Mouse (Mus musculus): ENCODE measurements around the gene Fgr.

Fgr gene

DNA sequence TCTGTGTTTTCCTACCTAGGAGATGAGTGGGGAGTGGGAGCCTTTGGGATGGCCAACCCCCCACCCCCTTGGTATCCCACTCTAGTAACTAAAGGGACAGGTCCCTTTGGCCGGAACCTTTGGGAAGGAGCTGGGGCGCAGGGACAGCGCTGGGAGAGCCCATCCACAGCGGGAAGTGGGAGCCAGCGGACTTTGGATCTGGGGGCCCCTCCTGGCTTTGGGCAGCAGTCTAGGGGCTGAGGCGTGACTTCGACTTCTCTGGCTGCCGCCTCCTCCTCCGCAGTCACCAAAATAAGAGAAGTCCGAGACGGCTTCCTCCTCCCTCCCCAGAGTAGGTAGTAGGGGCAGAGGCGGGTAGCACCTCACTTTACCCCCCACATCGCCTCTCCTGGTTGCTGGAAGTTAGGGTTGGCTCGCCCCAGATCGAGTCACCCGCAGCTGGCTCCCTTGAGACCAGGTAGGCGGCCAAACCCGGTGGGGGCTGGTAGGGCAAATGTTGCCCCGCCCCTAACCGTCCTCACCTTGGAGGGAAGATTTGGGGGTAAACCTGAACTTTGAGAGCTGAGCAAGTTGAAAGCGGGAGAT lies at the start of gene Fgr:
TSS of gene Fgr (plus strand) at position 282 of the 585 bp plus-strand sequence.
- 34% methylated on average over 21 of the region's 21 CpGs for WGBS

DNA sequence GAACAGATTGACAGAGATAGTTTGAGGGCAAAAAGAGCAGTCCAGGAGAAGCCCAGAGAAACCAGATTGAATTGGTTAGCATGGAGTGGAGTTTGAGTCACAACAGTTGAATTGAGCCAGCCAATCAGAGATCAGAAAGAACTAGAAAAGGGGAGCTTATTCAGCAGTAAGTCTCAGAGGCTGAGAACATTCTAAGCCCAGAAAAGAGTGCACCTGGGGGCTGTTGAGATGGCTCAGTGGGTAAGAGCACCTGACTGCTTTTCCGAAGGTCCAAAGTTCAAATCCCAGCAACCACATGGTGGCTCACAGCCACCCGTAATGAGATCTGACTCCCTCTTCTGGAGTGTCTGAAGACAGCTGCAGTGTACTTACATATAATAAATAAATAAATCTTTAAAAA lies 47.4 kb upstream of the Fgr start:
- 68% methylated on average over 2 of the region's 2 CpGs for WGBS

DNA sequence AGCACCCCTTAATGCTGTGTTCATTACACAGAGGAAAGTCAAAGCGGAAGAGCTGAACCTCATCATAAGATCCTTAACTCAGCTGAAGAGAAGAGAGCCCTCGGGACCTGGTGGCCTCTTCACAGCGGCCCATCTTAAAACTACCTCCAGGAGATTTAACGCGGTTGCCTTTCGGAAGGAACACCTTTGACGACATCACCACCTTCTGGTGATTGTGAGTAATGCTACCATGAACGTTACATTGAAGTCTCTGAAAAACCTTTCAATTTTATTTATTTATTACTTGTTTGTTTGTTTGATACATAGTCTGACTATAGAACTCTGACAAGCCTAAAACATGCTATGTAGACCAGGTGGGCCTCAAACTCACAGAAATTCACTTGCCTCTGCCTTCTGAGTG lies 43.1 kb upstream of the Fgr start:
- WGBS, result 10% methylated on average over 8 of the region's 8 CpGs

DNA sequence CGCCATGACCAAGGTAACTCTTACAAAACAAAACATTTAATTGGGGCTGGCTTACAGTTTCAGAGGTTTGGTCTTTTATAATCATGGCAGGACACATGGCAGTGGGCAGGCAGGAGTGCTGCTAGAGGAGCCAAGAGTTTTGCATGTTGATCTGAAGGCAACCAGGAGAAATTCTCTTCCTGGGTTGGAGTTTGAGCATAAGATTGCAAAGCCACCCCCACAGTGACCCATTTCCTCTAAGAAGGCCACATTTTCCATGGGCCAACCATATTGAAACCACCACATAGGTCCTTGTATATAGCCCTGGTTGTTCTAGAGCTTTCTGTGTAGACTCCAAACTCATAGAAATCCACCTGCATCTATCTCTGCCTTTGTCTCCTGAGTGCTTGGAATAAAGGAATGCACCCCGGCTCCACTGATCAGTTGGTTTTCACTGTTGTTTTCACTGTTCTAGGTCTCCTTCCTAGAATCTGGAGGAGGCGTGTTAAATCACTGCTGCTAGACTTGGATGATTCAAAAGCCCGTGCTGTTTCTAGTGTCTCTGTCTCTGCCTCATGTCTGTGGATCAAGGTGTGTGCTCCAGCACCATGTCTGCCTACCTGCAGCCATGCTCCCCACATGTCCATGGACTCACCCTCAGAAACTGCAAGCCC lies 41.0 kb upstream of the Fgr start:
- WGBS, result 54% methylated on average over 4 of the region's 4 CpGs

DNA sequence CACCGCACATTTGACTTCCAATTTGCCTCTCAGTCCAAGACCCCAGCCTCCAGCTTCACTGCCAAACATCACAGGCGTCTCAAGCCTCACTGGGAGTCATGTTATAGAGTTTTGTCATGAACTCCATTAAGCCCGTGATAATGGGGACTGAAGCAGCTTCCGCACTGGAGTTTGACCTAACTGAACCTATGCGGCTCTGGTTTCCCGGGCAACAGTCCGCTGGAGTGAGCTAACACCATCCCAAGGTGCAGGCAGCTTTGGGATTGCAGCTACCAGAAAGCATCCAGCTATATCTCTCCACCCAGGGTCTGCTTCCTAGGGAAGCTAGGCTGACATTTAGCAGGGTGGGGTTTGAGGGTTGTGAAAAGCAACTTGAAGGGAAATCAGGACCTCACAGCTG lies 39.3 kb upstream of the Fgr start:
- WGBS, result 53% methylated on average over 7 of the region's 7 CpGs

DNA sequence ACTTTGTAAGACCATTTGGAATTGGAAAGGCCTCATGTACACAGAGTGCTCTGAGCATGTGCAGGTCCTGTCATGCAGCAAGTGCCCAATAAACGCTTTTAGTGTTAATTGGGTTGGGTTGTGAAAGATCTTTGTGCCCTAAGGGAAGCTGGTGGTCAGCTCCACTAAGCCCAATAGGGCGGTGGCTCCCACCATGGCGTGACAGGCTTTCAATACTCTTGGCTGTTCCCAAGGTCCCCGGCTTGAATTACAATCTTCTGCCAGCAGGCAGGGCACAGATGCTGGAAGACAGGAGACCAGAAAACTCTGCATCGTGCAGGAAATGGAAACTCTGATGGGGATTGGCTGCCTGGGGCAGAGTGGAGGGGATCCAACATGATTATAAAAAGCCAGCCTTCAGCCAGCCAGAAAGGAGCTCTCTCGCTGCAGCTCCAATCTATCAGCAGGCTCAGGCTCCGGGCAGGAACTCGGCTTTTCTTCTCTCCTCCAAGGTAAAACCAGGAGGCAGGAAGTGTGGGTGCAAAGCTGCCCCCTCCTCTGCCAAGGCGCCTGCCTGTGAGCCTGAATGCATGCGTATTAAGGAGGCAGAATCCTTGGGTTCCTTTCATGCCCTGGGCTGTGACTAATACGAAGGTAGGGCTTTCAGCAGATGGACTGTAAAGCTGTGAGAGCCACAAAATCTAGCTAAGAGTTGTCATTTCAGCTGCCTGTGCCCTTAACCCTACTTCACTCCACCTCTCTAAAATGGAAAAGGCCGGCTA lies 35.5 kb upstream of the Fgr start:
- WGBS, result 18% methylated on average over 12 of the region's 12 CpGs

DNA sequence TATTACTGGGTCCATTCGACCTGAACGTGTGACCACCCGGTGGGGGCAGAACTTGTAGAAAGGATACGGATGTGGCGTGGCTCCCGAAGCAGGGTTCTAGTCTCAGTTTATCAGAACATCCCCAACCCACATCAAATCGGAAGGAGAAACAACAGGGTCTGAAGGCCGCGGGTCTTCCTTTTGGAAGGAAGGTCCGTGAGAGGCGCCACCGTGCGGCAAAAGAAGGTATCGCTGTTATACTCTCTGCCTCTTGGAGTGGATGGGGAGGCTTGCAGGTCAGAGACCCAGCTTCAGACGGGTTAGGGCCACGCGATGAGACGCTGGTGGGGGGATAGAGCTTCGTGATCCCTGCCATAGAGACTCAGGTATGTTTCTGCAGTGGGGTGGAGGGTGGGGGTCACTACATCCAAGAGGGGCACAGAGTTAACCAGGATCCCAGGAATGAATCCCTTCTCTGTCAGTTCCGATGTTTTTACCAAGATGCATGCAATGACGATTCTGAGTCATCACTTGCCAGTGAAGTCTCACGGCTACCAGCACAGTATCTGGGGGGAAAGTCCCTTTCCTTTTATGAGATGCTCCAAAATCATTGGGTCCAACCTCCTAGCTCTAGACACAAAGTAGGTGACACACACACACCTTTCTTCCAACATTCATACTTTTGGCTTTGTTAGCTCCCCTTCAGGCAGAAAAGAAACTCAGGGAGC lies 34.3 kb upstream of the Fgr start:
- 30% methylated on average over 22 of the region's 22 CpGs for WGBS

DNA sequence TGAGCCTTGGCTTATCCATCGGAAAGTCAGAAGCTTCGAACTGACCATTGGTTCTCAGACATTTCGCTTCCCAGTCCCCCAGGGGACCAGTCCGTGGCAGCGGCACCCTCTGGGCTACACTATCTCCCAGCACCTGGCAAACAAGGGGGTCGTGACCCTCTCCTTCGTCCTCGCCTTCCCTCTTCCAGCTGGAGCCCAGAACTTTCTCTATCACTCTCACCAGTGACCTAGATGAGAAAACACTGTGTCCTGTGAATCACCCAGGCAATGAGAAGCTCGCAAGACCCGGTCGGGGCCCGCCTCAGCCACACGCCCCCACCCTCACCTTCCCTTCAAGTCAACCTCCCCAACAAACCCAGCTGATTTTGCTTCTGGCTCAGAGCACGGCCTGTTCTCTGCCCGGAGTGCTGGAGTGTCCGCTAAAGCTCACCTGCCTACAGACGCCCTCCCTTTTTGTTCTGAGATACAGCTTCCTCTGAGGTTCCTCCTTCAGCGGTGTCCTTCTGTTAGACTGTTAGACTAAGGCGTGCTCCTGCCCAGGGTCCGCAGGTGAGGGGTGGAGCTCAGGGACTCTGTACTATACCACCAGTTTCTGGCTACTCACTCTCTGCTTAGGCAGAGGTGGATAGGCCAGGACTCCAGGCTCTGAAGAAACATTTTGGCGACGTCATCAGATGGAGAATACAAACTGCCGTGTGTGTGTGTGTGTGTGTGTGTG lies 32.7 kb upstream of the Fgr start:
- 70% methylated on average over 23 of the region's 23 CpGs for WGBS

DNA sequence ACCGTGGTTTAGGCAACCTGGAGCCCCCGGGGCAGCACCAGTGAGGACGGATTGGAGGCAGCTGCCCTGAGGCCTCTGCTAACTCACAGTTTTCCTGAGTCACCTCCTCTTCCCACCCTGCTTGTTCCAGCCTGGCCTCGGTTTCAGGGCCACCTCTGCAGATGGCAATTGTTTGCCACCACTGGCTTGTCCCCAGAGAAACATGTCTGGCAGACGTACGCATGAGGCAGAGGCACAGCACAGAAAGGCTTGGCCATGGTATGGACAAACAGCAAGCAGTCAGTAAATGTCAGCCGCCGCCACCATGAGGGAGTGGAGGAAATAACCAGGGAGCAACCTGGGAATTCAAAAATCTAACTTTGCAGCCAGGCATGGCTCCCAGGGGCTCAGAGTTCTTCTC lies 30.8 kb upstream of the Fgr start:
- 73% methylated on average over 8 of the region's 8 CpGs for WGBS

DNA sequence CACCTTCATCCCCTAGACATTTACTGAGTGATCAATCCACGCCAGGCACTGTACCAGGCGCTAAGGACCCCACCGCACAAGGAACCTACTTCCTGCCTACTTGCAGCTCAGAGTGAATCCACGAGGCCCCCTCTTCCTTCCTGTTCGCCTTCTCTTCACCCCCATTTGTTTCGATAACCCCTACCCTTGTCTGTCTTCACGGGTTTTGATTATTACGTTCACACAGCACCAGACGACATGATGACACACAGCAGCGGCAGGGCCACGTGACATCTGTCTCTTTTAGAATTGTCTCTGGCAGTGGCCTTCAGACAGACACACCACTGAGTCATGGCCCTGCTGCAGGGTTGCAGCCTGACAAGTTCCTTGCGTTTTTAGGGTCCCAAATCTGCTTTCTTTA lies 29.8 kb upstream of the Fgr start:
- 81% methylated on average over 12 of the region's 12 CpGs for WGBS

DNA sequence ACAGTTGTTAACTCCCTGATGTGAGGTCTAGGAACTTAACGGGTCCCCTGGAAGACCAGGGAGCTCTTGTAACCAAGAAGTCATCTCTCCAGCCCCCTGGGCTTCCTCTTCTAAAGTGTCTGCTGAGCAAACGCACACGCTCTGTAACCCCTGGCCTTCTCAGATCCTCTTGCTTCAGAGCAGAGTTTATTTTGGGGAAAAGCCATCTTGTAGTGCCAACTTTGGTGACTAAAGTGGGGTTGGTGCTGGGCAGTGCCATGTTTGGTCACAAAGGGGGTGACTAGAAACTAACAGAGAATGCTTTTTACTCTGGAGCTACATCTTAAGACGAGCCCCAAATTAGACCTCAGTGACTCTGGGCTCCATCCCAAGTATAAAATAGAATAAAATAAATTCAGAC lies 29.1 kb upstream of the Fgr start:
- 78% methylated on average over 4 of the region's 4 CpGs for WGBS

DNA sequence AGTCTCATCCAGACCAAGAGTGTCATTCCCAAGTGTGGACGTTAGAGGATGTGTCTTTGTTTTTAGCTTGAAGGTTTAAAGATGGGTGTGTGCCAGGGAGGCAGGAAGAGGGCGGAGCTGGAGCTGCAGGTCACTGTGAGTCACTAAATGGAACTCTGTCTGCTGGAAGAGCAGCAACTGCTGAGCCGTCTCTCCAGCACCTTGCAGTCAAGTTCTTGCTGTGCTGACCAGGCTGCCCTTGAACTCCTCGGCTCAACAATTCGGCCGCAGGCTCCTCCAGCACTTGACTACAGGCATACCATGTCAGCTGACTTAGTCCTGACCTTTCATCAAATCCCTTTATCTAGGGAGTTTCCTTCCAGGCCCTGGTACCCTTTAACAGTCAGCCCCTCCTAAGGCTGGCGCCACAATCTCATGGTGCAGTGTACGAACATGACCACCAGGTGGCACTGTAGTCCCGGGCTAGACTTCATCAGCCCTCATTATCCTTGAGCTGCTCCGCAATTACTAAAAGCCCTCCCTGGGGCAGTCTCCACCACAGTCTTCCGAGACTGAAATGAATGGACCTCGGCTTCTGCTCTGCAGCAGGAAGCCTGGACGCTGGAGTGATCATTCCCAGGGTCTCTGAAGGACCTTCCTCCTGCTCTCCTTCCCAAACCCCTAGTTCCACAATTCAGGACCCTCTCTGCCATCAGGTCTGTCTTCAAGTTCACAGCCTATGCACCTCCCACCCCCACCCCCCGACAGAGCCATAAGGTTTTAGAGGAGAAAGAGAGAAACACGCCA lies 28.4 kb upstream of the Fgr start:
- 6% methylated on average over 15 of the region's 15 CpGs for WGBS

DNA sequence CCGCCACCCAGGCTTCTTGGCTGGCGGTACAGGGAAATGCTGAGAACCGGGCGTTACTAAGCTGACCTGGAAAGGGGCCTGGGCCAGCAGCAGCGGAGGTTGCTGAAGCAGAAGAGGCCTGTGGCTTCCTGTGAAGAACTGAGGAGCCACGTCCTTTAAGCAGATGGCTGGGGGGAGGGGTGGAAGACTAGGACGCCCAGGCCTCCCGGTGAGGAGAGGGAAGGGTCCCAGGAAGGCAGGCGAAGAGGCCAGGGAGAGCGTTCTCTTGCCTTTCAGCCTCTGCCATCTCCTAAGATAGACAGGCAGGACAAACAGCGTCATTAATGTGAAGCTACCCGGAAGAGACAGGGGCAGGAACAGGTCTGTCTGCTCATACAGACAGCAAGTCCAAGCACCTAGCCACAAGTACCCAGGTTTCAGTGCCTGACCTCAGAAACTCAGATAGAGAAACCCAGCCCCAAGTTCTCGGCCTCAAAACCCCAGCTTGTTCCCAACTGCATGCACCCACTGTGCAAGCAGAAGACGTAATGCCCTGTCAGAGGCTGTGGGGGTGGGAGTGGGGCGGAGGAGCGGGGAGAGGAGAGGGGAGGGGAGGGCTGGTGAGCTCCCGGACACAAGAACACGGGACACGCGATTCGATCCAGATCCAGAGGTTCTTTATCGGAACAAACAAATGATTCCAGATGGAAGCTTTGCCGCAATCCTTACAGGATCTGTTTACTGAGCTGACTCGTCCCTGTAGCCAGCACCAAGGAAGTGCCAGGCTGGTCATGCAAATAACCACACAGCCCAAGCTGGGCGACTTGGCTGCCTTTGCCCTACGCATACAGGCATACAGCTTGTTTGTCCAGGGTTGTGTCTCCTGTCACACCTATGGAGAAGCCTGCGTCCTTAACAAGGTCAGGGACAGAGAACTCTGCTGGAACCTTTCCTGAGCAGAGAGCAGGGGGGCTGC lies 27.6 kb upstream of the Fgr start:
- 20% methylated on average over 27 of the region's 27 CpGs for WGBS

DNA sequence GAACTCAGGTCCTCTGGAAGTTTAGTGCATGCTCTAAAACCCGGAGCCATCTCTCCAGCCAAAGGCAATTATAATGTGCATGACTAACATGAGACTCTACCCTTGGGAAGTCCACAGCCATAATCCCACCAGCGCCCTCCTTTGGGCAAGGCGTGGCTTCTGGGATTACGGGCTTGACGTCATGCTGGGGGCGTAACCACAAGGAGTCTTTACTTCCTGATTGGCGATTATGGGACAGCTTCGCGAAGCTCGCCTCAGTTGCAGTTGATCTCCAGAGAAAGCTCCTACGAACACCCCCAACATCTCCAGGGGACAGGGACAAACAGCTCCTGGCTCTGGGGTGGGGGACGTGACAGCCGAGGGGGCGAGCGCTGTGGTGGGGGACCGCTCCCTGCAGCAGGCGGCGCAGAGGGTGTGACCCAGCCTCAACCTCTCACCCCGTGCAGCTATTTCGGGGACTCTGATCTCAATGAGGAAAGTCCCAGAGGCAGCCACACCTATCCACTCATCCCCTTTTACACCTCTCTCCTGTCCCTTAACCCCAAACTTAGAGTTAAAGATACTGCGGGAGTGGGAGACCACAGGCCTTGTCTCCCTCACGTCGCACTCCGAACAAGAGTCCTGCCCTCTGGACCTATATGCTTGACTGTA lies 23.9 kb upstream of the Fgr start:
- 55% methylated on average over 24 of the region's 24 CpGs for WGBS

DNA sequence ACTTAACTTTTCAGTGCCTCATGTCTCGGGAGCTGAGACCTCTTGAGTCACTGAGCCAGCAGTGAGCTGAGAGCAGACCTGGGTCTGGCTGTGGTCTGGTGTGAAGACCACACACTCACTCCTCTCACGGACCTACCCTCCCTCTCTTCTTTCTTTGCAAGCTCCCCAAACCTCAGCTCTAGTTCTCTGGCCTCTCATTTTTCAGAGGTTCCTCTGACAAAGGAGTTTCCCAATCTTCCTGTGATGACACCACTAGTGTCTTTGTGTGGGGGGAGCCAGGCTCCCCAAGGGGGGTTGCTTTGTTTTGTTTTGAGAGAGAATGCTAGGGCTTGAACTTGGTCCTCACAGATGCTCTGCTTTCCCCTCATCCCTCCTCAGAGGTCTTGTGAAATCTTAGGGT lies 22.9 kb upstream of the Fgr start:
- 78% methylated on average over 2 of the region's 2 CpGs for WGBS

DNA sequence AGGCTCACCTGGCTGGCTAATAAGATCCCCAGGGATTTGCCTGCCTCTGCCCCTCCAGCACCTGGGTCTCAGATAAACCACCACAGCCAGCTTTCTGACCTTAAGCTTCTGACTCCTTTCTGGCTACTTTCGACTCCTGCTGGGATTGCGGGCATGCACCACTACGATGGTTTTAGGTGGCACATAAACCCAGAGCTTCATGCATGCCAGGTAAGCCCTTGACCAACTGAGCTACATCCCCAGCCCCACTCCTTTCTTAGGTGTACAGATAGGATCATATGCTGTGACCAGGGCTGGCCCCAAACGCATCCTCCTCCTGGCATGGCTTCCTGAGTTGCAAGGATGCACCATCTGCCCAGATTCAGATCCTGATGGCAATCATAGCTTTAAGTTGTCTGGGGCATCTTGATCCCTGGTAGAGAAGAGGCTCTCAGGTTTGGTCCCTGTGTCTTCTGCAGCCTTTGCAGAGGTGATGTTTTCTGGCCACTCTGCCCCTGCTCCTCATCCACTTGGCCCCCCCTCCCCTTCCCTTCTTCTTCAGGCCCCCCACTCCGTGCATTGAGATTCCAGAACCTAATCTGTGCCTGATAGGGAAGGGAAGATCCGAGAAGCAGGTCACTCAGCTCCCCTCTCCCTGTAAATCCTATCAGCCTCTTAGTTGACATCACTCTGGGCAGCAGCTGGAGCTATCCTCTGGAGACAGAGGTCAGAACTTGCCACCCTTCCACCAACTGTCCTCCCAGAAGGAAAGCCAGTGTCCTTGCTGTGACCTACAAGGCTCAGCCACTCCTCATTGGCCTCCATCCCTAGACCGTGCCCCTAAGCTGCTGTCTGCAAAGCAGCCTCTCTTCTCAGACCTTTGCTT lies 19.1 kb upstream of the Fgr start:
- WGBS, result 93% methylated on average over 7 of the region's 7 CpGs

DNA sequence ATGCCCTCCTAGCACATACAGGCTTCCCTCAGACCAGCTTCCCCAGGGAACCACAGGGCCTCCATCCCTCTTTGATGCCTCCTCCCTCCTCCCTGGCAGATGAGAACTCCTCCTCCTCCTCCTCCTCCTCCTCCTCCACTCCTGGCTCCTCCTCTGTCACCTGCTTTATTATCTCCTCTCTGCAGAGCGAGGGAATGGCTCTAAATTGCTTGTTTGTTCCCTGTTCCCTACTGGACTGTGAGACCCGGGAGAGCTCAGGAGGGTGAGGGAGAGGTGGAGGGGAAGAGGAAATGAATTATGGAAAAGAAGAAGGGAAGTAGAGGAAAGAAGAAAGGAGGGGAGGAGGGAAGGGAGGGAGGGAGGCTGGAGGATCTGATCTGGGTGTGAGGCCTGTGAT lies 18.5 kb upstream of the Fgr start:
- WGBS, result 52% methylated on average over 2 of the region's 2 CpGs
